Mouse (Mus musculus) erythroid progenitor cell, adult 5-6 weeks (primary cell): Measurements from ENCODE around the gene Plpp4. TPM values are rescaled to one million over a fixed set of nuclear protein-coding genes. Genes with fewer than 3 reads are reported as not detected.

Experiments used
- ATAC-seq: replicated peaks from 2 replicates; pipeline ENCODE4 v1.8.0; 2016; ENCODE audit warnings: moderate number of reproducible peaks, mild to moderate bottlenecking, moderate TSS enrichment, inconsistent platforms; ENCODE audit not compliant: poor library complexity, low FRiP score, severe bottlenecking
- total RNA-seq, 2 experiments: library from RNA; stranded (forward) in 1 of 2; stranded (reverse) in 1 of 2; fragments of 150-400 nt in 1 of 2; fragments of 186-747, 209-891 nt in 1 of 2; gene quantifications; 2 replicates each; pipeline versions ENCODE4 v1.2.3 to v1.2.4; 2015 to 2017; ENCODE audit warnings: low replicate concordance in 2 of 2

The Plpp4 gene
- total RNA-seq, 2 experiments from 2014 or later = not detected

DNA sequence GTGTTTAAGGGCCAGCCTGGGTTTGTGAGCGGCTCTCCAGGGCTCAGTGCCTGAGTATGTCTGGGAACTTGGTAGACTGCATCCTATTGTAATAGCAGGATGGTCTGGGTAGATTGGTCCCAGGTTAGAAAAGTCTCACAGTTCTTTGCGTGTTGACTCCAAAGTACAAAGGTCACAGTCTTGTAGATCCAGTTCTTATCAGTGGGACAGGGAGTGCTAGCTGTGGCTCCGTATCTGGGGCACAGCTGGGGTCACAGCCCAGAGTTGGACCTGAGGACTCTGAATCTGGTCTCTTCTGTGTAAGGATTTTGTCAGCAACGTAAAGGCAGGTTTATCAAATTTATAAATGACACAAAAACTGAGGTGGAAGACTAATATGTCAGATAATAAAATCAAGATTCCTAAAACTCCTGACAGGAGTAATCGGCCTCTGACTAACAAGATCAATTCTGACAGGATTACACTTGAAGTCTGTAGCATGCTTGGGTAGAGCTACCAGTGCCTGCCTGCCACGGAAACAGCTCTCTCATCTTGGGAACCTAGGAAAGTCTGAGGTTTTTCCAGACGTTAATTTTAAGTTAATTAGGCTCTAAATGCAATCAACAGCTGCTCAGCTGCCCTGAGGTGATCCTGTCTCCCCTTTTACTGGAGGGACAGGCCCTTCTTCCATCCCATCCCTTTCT is 28.5 kb downstream of the Plpp4 start:
- ATAC-seq = no peak

- no peak for ATAC-seq
Observed at GRCm38 (mm10) chr7:129293211-129293610, 36.4 kb downstream of the Plpp4 start.

DNA sequence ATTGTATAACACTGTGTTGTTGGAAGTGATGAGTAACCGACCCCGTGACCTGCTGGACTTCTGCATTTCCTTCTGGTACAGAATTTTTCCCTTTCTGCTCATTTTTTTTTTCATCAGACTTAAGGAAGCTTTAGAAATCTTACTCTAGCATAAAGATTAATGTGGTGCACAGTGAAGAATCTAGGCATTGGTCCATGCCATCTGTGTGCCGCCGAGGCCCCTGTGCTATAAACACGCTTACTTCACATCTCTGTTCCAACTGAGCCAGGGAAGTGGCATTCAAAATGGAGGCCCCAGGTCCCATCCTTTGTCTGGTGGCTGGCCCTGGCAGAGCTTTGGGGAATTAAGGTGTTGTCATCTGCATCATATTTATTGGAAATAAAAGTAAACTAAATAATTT is 44.8 kb downstream of the Plpp4 start:
- ATAC-seq = no peak

GRCm38 (mm10) chr7:129303356-129303755 is 46.5 kb downstream of the Plpp4 start:
- ATAC-seq = no peak

- no peak for ATAC-seq
Observed at GRCm38 (mm10) chr7:129307042-129307825, 50.4 kb downstream of the Plpp4 start.

GRCm38 (mm10) chr7:129308661-129309060 is 51.8 kb downstream of the Plpp4 start:
- no peak for ATAC-seq

- no peak for ATAC-seq
Observed at GRCm38 (mm10) chr7:129312521-129312920, 55.7 kb downstream of the Plpp4 start.

GRCm38 (mm10) chr7:129313969-129314368 is 57.1 kb downstream of the Plpp4 start:
- no peak for ATAC-seq

DNA sequence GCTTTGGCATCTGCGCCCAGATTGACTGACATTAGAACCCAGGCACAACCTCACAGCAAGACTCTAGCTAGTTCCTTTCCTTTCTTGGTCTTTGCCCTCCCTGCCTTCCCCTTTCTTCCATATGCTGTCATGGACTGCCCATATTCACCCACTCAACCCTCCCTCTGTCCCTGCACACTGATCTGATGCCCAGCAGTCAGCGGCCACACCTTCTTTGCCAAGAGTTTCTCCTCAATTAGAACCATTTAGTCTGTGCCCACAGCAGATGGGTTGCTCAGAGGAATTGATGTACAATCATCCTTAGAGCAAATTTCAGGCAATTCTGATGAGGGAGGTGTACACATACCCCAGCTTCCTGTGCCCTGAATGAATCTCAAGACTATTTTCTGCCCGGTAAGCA is 83.3 kb downstream of the Plpp4 start:
- no peak for ATAC-seq

DNA sequence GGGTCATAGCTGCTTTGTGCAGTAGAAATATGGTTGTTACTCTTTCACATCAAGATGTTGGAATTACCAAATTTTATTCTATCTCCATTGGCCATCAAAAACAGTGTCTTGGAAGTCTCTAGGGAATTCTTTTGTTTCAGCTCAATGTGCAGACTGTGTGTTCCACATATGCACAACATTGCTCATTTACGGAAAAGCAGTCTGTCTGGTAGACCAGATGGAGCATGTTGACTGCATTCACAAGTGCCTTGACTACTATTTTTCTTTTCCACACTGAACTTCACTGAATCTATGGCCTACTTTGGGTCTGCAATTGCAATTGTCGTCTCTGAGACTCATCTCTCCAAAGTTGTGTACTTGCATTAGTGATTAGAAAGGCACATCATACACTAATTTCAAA is 98.7 kb downstream of the Plpp4 start:
- no peak for ATAC-seq

DNA sequence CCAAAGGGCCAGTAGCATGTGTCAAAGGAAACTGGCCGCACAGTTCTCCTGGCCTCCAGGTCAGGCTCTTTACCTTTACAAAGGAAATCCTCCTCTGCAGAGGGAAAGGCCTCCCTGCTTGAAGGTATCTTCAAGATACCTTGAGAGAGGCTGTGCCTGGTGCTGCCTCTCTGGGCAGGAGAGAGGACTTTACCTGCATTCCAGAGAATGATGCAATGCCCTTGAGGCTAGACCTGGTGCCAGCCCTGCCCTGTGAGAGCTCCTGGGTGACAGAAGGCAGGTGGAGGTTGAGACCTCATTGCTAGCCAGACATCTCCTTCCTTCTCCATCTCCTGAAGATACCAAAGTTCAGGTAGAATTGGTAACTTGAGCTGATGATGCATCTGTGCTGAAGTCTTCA is 118.5 kb downstream of the Plpp4 start:
- no peak for ATAC-seq

DNA sequence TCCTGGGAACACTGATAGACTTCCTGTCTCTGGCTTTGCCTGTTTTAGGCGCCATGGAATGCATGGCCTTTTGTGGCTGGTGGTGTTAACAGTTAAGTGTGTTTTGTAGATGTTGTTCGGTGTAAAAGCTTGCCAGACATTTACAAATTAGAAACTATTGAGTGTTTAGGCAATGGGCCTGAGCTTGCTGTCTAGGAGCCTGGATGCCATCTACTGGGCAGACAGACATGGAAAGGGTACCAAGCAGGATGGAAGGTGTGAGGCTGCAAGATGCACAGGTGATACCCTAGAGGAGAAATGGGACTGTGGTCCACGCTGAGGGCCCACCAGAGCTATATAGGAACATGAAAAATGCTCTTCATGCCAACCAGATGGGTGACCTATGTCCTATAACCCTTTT is 128.3 kb downstream of the Plpp4 start:
- no peak for ATAC-seq

DNA sequence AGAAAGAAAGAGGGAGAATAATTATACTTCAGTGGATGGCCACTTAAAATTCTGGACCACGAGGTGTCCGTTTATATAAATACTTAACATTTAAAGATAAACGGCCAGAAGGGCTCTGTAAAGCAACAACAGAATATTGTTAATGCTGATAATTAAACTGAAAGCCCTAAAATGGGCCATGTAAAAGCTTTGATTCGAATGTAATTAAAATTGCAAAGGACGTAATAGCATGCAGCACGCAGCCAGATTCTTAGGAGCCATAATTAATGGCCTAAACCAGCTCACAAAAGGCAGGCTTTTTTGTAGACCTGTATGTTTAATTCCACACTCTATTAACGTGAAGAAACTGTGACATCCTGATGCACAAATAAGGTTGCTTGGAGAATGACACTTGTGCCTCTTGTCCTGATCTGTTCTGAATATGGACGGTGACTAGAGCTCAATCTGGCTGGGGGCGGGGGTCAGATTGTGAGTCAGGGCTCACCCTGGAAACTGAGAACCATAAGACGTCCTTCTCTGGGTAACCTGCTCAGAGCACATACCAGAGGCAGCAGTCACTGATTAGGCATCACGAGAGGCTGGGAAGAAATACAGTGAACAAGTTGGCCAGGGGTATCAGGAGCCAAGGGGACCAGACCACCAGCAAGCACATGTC is 136.1 kb downstream of the Plpp4 start:
- no peak for ATAC-seq

DNA sequence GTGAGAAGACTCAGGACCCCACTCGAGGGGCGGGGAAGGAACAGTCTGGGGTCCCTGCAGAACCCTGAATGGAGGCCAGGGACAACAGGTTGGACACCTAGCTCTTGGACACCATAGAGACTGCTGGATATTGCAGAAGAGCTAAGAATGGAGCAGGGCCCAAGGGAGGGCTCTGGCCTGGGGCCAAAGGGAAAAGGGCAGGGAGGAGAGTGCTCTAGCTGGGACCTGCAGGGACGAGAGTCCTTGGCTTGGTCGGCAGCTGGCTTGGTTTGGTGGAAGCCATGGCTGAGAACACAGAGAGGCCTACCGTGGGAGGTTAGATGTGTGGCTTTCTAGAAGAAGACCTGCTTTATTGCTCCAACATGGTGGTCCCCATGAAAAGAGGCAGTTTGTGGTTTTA is 139.7 kb downstream of the Plpp4 start:
- ATAC-seq = no peak

DNA sequence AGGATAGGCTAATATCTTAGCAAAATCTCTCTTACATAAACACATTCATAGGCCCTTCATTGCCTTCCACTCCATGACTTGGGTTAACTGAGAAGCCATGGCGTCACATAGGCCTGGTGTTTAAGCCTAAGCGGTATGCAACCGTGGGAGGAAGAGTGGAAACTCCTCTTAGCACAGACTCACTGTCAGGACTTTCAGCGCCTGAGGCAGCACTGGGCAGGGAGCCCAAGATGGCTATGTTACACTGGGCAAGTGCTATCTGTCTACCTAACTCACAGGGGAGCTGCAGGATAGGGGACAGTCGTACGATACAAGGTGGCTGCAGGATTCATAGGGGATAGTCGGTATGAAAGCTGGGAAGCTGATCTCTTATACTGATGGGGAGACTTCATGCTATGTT is 142.2 kb downstream of the Plpp4 start:
- no peak for ATAC-seq

DNA sequence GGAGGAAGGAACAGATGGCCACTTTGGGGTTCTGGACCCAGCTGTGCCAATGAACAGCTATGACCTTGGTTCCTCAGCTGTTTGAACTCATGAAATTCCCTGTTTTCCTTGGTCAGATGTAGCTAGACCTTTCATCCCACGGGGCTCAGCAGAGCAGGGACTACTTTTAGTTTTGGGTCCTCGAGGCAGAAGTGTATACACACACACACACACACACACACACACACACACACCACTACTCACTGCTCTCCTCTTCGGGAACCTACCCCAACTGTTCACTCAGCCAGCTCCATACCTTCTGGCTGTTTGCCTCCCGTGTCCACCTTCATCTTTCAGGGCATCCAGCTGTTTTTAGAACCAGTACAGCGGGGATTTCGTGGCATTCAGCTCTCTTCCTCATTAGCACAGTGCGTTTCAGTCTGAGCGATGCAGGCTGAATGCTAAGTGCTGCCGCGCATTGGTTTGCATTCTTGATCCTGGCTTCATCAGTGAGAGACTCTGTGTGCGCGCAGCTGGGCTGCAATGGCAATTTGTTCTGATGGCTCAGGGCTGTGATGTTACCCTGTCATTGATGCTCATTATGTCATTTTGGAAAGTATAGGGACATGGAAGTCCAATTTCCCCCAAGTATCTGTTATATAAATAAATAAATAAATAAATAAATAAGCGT is 146.0 kb downstream of the Plpp4 start:
- ATAC-seq = no peak

DNA sequence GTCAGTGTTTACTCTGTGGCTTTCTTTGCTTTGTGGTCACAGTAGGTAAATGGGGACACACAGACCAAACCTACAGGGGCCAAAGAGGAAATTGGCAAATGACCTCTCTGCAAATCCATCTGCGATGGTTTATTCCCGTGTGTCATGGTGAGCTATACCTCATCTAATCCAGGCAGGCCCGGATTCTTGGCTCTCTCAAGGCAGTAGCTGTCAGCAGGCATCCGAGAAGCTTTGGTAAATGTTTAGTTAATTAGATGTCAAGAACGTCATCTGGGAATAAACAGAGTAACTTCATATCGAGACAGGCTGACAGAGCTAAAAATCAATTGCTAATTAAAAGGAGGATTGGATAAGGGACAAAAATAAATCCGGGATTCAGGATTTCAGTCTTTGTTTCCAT is 149.2 kb downstream of the Plpp4 start:
- ATAC-seq = no peak

DNA sequence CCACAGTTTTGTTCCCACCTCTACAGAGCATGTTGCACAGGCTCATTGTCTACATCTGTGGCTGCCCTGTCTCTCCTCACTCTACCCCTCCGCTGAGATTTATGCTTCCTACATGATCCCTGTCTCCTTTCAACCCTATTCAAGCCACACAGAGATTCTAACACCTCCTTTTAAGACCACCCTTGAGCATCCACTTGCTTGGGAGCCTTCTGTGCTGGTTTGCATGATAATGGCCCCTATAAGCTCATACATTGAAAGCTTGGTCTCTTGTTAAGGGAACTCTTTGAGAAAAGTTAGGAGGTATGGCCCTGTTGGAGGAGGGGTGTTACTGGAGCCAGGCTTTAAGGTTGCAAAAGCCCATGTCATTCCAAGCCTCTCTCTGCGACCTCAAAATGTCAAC is 155.9 kb downstream of the Plpp4 start:
- ATAC-seq = no peak

- no peak for ATAC-seq
Observed at GRCm38 (mm10) chr7:129415179-129415578, 158.3 kb downstream of the Plpp4 start.

- no peak for ATAC-seq
Observed at GRCm38 (mm10) chr7:129421181-129421580, 164.3 kb downstream of the Plpp4 start.

- ATAC-seq = no peak
Observed at GRCm38 (mm10) chr7:129425554-129425953, 168.7 kb downstream of the Plpp4 start.
